Mouse (Mus musculus) lung, embryonic 14.5 days (tissue): ENCODE measurements around the gene Tpbgl. TPM values are rescaled to one million over a fixed set of nuclear protein-coding genes. Genes with fewer than 3 reads are reported as not detected.

Source experiments
- ATAC-seq: fragments of 200-750 bp; cut with Nextera tagmentation; 2 replicates; pipeline ENCODE4 v1.8.0; 2017; ENCODE audit warnings: mild to moderate bottlenecking, moderate TSS enrichment, moderate library complexity; ENCODE audit not compliant: insufficient read depth
- DNase-seq: peaks from one replicate; pipeline ENCODE4 v3.0.0-alpha.2; 2015
- H3K27ac ChIP-seq: fragments of 300-500 bp; sonication (generic); 2 replicates; pipeline ENCODE4 v1.5.1; 2014; ENCODE audit warnings: low read depth, mild to moderate bottlenecking, moderate library complexity
- H3K27me3 ChIP-seq: fragments of 300-500 bp; sonication (generic); 2 replicates; pipeline ENCODE4 v1.6.1; 2014; ENCODE audit warnings: low read length, control low read depth; ENCODE audit not compliant: insufficient read depth
- H3K36me3 ChIP-seq: fragments of 300-500 bp; sonication (generic); 2 replicates; pipeline ENCODE4 v1.6.1; 2014; ENCODE audit warnings: control low read depth; ENCODE audit not compliant: insufficient read depth
- H3K4me1 ChIP-seq: fragments of 300-500 bp; sonication (generic); 2 replicates; pipeline ENCODE4 v1.6.1; 2014; ENCODE audit warnings: antibody characterized with exemption, control low read depth; ENCODE audit not compliant: insufficient read depth
- H3K4me2 ChIP-seq: fragments of 300-500 bp; sonication (generic); 2 replicates; pipeline ENCODE4 v1.6.1; 2014; ENCODE audit warnings: mild to moderate bottlenecking
- H3K4me3 ChIP-seq: fragments of 300-500 bp; sonication (generic); 2 replicates; pipeline ENCODE4 v1.5.1; 2014; ENCODE audit warnings: low read depth, low read length
- H3K9ac ChIP-seq: fragments of 300-500 bp; sonication (generic); 2 replicates; pipeline ENCODE4 v1.6.1; 2014
- H3K9me3 ChIP-seq: fragments of 300-500 bp; sonication (generic); 2 replicates; pipeline ENCODE4 v1.6.1; 2016; ENCODE audit warnings: low read depth, low read length, control low read depth
- CTCF ChIP-seq: IDR thresholded peaks from 2 replicates; pipeline ENCODE4 v1.5.1; 2016; ENCODE audit warnings: antibody characterized with exemption, low read depth
- WGBS: fragments of 180-500 bp; shearing (Covaris S2); extraction: QIAGEN DNeasy Blood & Tissue Kit; methylation state at CpG from one replicate; pipeline ENCODE4 v1.1.7; 2014; 5-methylcytosine and 5-hydroxymethylcytosine counted together
- polyA plus RNA-seq: library from polyadenylated mRNA; unstranded; fragments of >200 nt; fragmentation: Nextera tagmentation; extraction: Ambion mirVana; gene quantifications from 2 replicates; pipeline ENCODE4 v1.2.1, GENCODE M21; 2014

The Tpbgl gene
- 1.2 TPM in 2 replicates for polyA plus RNA-seq

DNA sequence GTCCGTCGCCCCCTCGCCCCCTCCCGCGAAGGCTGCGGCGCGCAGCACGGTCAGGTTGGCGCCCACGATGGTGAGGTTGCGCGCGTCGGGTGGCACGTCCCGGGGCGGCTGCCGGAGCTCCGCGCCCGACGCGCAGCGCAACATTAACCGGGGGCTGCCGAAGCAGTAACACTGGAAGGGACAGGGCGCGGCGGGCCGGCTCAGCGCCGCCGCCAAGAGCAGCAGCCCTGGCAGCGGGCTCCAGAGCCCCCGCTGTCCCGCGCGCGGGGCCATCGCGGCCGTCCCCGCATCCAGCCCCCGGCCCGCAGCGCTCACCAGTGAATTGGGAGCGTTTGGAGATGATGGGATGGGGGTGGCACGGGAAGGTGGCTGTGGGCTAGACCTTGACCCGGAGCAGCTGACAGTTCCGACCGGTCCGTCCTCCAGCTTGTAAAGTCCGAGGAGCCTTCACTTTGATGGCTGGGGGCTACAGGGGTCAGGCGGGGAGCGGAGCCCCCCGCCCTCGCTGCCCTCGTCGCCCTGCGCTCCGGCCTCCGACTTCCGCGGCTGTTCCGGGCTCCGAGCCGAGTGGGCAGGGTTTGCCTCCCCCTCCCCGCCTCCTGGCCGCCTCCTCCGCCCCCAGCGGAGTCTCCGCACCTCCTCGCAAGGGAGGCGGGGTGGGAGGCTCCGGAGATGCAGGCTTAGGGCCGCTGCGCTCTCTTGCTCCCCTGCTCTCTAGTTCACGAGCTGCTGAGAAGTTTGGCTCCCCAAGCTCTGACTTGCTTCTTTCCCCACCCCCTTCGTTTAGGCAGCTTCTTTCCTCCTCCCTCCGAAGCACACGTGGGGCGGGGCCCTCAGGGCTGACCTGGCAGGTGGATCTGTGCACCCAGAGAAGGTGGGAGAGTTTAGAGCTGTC is at the start of gene Tpbgl:
Tpbgl (minus strand) TSS at position 728 of the 895 bp plus-strand sequence.
- no peaks in the 10 kb centered on the region for H3K9me3 ChIP-seq
- peak within 1 kb of the TSS; percentile 96 for H3K4me2 ChIP-seq
- peak; percentile 84 for DNase-seq
- peak within 1 kb of the TSS; percentile 34; the same call in 1 of the 2 replicates for H3K9ac ChIP-seq
- WGBS = under 1% methylated on average over 70 of the region's 83 CpGs
- TF ChIP-seq CTCF = no peak
- H3K4me1 ChIP-seq = 0 out of 2 replicates have a peak, but pooled peaks cover 7% of the 10 kb centered on the region
- ATAC-seq = peak; percentile 53; the same call in 1 of the 2 replicates
- H3K27ac ChIP-seq = no peak within 1 kb of the TSS
- peaks cover 65% of the 10 kb centered on the region for H3K27me3 ChIP-seq
- H3K4me3 ChIP-seq = peak within 1 kb of the TSS; percentile 49
- H3K36me3 ChIP-seq = no peaks in the 10 kb centered on the region

DNA sequence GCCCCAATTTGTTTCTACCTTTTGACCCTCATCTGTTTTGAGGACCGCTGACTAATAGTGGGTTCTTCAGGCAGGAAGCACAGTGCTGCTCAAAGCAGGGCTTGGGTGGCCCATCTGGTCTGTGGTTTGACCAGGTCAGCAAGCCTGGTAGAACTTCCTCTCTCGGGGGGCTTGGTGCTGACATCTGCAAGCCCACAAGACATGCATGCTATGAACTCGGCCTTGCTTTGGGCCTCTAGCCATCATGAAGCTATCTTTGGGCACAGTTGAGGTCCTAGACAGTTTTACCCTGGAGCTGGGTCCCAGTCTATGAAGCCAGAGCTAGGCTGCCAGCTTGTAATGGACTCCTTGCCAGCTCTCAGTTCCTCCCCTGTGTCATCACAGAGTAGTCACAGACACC is 48.0 kb upstream of the Tpbgl start:
- Histone ChIP-seq H3K4me3 (no peak overlapping the region), H3K4me1 (no peaks in the 10 kb centered on the region), H3K27me3 (no peaks in the 10 kb centered on the region), H3K9ac (no peak overlapping the region), H3K27ac (no peak overlapping the region), H3K9me3 (no peaks in the 10 kb centered on the region), H3K4me2 (no peak overlapping the region), H3K36me3 (no peaks in the 10 kb centered on the region)
- ATAC-seq (no peak), DNase-seq (no peak)
- no peak for TF ChIP-seq CTCF
- 62% methylated on average over 3 of the region's 3 CpGs for WGBS

DNA sequence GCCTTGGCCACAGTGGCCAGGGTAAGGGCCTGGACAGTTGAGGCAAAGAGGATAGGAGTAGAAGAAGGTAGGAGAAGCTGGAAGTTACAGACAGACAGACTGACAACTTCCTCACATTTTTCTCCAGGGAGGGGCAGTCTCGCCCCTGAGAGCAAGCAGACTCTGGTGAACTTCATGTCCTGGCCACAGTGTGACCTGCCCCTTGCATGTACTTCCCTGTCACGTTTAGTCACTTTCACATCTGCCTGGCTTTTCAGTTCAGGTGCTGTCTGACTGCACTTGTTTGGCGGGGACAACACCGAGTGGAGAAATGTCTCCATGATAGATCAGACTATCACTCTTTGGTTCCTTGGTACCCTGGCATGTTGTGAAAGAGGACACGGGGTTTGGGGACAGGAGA is 47.3 kb upstream of the Tpbgl start:
- Histone ChIP-seq H3K4me1 (no peaks in the 10 kb centered on the region), H3K27ac (no peak overlapping the region), H3K27me3 (no peaks in the 10 kb centered on the region), H3K36me3 (no peaks in the 10 kb centered on the region), H3K4me2 (no peak overlapping the region), H3K9me3 (no peaks in the 10 kb centered on the region), H3K4me3 (no peak overlapping the region), H3K9ac (no peak overlapping the region)
- 63% methylated on average over 5 of the region's 5 CpGs for WGBS
- no peak for ATAC-seq
- TF ChIP-seq CTCF = no peak
- DNase-seq = no peak

DNA sequence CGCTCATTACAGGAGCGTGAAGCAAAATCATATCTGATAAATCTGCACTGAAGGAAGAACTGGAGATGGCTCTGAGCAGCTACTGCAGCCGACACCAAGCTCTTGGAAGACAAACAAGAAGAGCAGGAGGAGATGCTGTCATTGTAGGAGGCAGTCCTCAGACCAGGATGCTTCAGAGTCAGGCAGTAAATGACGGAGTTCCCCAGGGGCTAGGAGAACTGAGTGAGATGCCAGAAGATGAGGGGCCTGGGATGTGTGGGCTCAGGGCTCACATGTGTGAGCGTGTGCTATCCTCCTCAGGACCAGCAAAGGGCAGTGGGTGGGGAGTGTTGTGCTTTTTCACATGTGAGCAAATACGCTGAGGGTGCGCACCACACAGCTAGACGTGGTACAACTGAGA is 46.3 kb upstream of the Tpbgl start:
- no peaks in the 10 kb centered on the region for H3K4me1 ChIP-seq
- no peak overlapping the region for H3K27ac ChIP-seq
- H3K36me3 ChIP-seq = no peaks in the 10 kb centered on the region
- no peaks in the 10 kb centered on the region for H3K9me3 ChIP-seq
- no peak for DNase-seq
- ATAC-seq = no peak
- H3K9ac ChIP-seq = no peak overlapping the region
- WGBS = 68% methylated on average over 8 of the region's 8 CpGs
- H3K4me3 ChIP-seq = no peak overlapping the region
- no peak for TF ChIP-seq CTCF
- no peak overlapping the region for H3K4me2 ChIP-seq
- no peaks in the 10 kb centered on the region for H3K27me3 ChIP-seq

DNA sequence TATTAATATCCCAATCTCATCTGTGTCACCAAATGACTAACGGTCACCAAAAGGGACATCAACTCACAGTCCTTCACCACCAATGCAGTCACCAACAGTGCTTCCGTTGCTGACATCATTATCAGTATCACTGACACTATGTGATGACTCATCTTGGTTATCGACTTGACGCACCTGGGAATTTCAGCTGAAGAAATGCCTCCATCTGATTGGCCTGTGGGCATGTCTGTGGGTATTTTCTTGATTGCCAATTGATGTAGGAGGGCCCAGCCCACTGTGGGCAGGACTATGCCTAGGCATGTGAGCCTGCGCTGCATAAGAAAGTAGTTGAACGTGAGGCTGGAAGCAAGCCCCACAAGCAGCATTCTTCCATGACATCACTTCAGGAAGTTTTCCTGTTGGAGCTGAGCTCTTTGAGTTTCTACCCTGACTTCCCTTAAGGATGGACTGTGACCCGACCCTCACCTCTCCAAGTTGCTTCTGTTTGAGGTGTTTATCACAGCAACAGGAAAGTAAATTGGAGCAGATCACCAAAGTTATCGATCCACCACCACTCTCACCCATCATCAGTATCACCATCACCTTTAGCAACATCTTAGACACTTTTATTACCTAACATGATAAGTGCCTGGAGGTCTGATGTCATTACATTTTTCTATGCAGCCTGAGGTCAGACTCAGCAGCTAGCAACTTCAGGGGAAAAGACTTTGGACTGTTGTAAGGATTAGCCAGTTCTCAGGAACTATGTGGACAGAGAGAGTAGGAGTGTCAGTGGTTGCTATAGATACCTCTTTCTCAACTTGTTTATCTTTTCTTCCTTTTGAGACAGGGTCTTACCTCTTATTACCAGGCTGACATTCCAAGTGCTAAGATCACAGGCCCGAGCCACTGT is 44.9 kb upstream of the Tpbgl start:
- H3K9ac ChIP-seq = no peak overlapping the region
- DNase-seq (no peak), ATAC-seq (no peak)
- no peak overlapping the region for H3K27ac ChIP-seq
- H3K36me3 ChIP-seq = no peaks in the 10 kb centered on the region
- no peak overlapping the region for H3K4me2 ChIP-seq
- TF ChIP-seq CTCF = no peak
- H3K27me3 ChIP-seq = no peaks in the 10 kb centered on the region
- H3K4me3 ChIP-seq = no peak overlapping the region
- no peaks in the 10 kb centered on the region for H3K9me3 ChIP-seq
- H3K4me1 ChIP-seq = no peaks in the 10 kb centered on the region
- WGBS = 68% methylated on average over 9 of the region's 9 CpGs

DNA sequence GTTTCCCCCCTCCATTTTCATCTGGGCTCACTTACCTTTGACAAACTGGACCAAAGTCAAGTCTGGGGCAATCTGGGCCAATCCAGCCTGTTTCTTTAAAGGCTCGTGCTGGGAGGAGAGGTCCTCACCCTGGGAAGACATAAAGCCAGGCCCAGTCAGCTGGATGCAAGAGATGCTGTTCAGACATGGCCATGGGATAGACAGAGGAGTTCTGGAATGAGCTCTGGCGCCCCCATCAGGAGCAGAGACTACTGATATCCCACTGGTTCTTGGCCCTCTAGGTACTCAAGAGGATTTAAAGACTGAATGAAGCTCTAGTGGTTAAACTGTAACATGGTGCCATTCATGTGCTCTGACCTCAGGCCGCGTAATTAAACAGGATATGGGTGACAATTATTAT is 44.0 kb upstream of the Tpbgl start:
- no peak for ATAC-seq
- H3K9me3 ChIP-seq = no peaks in the 10 kb centered on the region
- no peak overlapping the region for H3K4me3 ChIP-seq
- no peak for TF ChIP-seq CTCF
- no peak overlapping the region for H3K9ac ChIP-seq
- no peaks in the 10 kb centered on the region for H3K27me3 ChIP-seq
- H3K4me1 ChIP-seq = no peaks in the 10 kb centered on the region
- no peak overlapping the region for H3K27ac ChIP-seq
- H3K4me2 ChIP-seq = no peak overlapping the region
- 68% methylated on average over 4 of the region's 4 CpGs for WGBS
- no peaks in the 10 kb centered on the region for H3K36me3 ChIP-seq
- DNase-seq = no peak

DNA sequence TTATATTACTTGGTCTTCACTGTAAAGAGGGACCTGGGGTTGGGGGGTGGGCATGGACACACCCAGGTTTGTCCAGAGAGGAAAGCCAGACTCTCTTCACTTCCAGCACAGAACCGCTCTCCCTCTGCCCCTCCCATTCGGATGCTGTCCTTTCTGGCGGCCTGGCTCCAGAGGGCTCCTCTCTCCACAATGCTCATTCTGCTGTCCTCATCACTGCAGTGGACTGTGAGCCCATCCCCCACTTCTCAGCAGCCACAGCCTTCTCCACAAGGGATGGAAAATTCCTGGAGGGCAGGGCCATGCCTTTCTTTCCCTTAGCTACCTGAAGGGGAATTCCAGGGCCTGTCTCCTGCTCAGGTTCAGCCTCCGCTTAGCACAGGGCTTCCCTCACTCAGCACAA is 41.9 kb upstream of the Tpbgl start:
- Histone ChIP-seq H3K9me3 (no peaks in the 10 kb centered on the region), H3K4me1 (no peaks in the 10 kb centered on the region; the same call in 1 of the 2 replicates), H3K4me2 (no peak overlapping the region), H3K4me3 (no peak overlapping the region), H3K27ac (no peak overlapping the region), H3K36me3 (no peaks in the 10 kb centered on the region), H3K27me3 (no peaks in the 10 kb centered on the region), H3K9ac (no peak overlapping the region)
- ATAC-seq (no peak), DNase-seq (peak; percentile 17)
- 33% methylated on average over 4 of the region's 4 CpGs for WGBS
- TF ChIP-seq CTCF = no peak
